Mouse (Mus musculus) lung, postnatal 36 days (tissue): ENCODE data around the gene Spdl1.
"Not testable (repeated sequence)": the region's sequence is repeated elsewhere in the genome, so short reads cannot be mapped to it uniquely, and the experiment has no call there.

ENCODE experiments used
- DNase-seq: peaks from one replicate; pipeline ENCODE4 v3.0.0; 2022; ENCODE audit warnings: mixed read lengths

Gene Spdl1

DNA sequence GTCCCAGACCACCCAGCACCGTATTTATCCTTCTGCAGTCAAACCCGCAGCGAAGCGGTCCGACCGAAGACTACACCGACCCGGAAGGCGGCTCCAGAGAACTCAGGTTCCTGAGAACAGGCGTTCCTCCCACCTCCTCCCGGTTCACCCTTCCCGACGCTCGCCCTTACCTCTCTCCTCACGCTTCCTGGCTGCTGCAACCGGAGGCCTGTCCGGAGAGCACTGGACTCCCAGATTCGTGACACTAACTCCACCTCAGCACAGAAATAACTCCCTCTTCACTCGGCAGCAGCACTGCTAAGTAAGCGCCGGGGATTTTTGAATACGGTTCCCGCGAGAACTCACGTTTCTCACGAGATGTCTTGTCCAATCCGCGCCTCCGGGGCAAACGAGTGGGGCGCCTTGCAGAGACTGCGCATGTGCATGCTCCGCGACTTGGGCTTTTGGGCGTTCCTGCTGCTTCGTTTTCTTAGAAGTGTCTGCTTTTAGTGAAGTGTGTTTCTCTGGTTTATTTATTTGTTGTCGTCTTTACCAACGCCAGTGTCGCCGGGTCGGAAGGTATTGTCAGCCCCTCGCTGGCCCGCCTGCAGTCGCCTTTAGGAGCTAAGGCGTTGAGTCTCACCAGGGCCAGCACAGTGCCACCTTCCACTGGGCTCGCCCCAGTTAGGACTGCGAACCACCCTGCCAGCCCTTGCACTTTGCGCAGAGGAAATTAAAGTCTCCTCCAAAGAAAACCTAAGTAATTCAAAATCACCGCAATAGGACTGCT, at the start of gene Spdl1:
Gene Spdl1, minus strand, starts transcription at position 324 of the 769 bp plus-strand sequence.
- peak; percentile 98 for DNase-seq

DNA sequence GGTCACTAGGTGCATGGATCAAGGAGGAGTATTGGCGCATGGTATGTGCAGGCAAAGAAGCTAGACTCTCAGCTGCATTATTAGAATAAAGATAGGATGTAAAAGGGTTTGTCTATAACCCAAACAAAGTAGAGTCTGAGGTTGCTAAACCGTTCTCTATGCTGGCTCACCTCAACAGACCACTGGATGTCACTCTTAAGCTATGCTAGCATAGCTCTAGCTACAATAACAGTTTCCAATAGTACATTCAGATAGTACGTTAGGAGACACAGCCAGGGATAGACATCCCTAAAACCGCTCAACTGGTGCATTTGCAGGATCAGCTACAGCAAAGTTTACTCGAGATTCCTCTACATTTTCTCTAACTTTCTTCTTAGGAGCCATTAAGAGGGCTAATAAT, 48.1 kb upstream of the Spdl1 start:
- DNase-seq: peak; percentile 59

DNA sequence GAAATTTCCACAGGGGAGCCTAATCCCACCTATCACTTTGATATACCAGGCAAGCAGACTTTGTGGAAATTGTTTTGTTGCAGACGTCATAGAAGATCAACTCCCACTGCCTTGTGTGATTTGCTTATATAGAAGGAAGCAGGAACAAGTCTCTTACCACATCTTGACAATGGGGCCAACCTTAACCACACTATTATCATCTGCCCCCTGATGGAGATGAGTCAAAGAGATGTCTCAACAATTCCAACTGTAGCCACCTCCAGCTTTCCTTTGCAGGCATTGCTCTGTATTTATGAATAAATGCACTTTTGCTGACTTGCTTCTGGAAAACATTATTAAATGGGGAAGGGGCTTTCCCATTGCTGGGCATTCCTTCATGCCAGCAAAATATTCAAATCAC, 46.2 kb upstream of the Spdl1 start:
- no peak for DNase-seq

DNA sequence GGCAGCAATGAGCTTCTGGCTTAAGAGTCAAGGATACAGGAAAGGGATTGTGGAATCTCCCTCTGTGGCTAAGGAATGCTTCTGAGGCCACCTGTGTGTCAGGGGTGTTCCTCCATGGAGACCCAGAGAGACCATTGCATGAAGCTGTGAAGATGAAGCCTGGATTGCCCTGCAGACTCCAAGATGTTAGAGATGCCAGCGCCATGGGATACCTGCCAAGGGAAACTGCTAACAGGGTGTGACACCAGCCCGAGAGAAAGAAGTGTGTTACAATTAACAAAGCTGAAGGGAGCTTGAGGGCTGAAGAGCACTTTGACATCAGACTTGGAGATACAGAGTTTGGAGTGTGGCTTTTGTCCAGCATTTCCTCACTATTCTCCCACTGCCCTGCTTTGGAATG, 40.4 kb upstream of the Spdl1 start:
- DNase-seq: no peak

DNA sequence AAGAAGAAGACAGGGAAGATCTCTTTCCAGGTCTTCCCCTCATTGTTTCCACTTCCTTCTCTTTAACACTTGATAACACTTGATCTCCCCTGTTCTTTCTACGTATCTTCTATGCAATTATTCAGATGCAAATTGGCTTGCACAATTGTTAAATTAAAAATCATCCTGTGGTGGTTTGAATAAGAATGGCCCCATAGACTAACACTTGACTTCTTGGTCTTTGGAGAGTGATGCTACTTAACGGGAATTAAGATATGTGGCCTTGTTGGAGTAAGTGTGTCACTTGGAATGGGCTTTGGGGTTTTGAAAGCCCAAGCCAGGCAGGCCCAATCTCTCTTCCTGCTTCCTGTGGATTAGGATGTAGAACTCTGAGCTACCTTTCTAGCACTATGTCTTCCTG, 39.0 kb upstream of the Spdl1 start:
- DNase-seq: no peak

DNA sequence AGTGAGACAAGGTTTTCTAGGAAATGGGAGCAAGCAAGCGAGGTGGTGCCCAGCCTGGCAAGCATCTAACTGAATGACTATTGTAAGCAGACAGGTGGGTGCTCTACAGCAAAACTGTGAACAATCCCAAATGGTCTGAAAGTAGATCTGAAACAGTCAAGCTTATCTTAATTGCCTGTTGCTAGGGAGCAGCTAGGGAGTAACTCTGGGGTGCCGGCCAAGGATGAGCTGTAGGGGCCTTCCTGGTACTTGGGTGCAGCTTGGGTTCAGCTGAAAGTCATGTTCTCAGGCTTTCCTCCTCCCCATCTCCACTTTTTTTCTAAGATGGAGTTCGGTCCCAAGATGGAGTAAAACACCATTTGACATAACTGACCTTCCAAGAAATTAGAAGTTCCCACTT, 38.5 kb upstream of the Spdl1 start:
- DNase-seq: no peak

DNA sequence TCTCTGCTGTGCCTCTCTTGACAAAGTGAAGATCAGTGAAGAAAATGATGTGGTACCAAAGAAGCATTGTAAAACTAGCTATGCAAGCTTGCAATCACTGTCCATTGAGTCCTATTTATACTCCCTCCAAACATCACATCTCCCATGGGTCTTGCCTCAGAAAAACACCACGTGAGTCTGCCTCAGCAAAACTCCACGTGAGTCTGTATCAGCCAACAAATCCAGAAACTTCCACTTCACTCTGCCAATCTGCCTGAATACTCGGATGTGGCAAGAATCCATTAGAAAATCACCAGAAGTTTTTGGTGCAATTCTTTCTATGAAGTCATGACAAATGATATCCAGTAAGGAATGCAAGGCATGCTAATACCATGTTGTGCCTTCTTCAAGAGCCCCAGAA, 38.0 kb upstream of the Spdl1 start:
- DNase-seq: no peak

DNA sequence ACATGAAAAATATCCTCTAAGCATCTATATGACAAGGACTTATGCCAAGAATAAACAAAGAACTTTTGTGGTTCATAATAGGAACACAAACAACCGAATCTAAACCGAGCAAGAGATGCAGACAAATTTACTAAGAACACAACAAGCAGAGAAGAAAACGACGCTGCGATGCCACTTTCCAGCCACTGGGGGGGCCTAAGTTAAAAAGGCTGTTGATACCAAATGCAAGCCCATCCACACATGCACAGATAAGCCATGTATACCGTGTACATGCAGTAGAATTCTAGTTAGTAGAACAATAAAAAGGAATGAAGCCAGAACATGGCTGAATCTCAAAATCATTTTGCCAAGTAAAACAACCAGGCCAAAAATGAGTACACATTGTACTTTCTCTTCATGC, 35.2 kb upstream of the Spdl1 start:
- DNase-seq: no peak

DNA sequence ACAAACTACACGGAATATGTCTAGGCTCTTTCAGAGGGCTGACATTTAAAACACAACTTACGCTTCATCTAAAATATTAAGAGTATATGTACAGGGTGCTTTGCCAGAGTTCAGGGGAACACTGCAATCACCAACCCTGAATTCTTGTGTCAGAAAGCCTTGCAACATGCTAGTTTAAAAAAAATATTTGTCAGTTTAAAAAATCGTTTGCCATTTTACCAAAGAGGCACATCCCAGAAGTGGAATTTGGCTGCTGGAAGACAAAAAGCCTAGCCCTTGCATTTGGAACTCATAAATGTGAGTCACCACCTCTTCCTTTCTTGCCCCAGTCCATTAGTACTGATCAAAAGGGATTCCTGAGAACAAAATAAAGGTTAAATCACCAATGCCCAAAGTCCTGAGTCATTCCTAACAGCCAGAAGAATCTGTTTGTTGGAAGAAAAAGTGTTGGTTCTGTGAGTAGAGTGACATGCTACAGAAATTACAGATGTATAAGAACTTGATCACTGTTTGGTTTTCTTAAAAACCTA, 32.4 kb upstream of the Spdl1 start:
- DNase-seq: no peak

DNA sequence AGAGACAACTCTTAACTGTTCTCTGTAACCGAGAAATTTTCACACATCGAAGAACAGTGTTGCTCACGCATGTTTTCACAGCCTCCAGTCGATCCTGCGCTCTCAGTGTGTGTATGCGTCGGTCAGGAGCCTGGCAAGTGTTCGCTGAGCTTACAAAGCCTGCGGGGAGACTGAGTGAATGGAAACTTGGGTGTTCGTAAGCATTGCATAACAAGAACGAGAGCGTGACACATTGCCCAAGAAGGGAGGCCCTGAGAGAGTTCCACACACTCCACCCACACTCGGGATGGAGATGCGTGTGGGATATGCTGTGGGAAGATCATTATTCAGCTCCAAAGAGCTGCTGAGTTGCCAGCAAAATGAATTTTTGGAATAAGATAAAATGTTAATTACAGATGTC, 31.7 kb upstream of the Spdl1 start:
- DNase-seq: peak; percentile 61

DNA sequence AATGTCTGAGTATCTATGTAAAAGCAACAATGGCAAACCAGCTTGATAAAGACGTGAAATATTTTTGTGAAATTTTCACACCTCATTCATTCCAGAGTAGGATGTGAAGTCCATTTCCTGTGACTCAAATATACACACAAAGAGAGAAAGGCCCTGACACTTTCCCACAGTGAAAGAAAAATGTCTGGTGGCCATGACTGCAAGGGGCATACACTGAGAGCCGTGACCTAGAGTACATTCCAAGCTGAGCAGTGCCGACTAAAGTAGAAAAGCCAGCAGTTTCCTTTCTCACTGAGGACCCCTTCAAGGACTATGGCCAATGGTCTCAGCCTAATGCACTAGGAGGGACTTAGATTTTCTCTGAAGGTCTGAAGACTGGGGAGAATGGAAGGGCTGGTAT, 23.2 kb upstream of the Spdl1 start:
- no peak for DNase-seq

DNA sequence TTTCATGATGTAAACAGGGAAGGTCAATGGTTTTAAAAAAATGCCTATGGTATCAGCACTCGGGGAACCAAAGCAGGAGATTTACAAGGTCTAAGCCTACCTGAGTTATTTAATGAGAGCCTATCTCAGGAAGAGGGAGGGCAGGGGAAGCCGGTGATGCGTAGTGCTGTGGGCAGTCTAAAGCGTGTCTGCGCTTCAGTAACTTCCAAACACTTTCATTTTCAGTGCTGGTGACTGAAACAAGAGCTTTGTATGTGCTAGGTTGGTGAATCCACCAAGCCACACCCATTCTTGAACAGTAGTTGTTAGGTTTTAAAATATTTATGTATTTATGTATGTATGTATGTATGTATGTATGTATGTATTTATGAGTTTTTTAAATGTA, 12.8 kb upstream of the Spdl1 start:
- no peak for DNase-seq

DNA sequence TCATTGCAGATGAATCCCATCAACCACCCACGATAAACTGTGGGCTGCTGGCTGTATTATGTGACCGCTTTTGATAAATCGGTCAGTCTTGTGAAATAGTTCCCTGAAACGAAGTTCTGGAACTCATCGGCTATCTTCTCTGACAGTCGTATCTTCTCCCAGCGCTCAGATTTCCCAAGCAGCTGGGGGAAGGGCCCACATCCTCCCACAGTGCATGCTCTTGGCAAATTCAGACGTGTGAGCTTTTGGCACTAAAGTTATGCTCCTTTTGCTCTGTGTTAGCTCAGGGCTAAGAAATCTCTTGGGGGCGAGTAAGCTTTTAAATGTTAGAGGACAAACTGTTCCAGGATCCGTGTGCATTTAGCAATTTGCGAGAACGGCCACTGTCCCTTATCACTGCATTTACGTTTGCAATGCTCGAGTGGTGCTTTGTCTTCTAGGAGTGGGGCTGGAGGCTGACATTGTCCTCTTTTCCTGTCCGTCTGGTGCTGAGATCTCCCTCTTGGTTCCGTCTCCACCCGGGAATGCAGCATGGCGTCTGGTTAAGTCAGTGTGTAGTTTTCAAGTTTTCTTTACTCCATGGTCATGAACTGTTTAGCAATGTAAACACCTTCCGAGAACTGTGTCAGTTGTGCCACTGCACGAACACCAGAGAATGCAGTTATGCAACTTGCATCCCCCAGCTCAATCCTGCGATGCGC, 12.3 kb upstream of the Spdl1 start:
- peak; percentile 60 for DNase-seq

DNA sequence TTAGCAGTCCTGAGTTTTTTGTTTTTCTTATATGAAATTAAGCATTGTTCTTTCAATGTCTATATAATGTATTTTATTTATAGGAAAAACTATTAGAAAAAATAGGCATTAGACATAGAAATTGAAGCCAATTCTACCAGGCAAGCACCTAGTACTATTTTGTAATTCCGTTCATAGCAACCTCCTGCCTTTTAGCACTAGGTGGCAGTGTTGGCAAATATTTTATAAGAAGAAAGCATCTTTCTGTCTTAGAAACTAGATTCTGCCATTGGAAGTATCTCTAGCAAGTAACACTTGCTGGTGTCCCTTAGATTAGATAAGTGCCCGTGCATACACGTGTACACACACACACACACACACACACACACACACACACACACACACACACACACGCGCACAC, 10.1 kb upstream of the Spdl1 start:
- peak; percentile 60 for DNase-seq

DNA sequence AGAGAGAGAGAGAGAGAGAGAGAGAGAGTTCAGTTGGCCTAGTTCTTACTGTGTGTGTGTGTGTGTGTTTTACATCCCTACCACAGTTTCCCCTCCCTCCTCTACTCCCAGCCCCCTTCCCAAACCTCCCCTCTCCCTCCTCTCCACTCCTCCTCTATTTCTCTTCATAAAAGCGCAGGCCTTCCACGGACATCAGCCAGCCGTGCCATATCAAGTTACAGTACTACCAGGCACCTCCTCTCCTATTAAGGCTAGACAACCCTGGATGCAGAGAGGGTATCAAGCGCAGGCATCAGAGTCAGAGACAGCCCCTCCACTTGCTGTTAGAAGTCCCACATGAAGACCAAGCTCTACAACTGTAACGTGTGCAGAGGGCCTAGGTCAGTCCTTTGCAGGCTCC, 6.8 kb upstream of the Spdl1 start:
- no peak for DNase-seq

DNA sequence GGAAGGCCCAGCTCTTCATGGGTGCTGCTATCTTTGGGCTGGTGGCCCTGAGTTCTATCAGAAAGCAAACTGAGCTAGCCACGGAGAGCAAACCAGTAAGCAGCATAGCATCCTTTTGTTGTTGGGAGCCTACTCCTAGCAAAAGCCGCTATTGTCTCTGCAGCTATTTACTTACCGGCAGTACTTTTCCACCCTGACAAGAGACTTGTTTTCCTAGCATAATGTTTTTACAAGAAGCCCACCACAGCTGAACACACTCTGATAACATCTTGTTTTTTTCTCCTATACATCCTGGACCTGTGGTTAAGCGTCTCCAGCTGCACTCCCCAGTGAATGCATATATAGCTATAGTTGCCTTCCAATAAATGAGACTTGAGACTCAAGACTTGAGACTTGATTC, 5.6 kb upstream of the Spdl1 start:
- DNase-seq: no peak

DNA sequence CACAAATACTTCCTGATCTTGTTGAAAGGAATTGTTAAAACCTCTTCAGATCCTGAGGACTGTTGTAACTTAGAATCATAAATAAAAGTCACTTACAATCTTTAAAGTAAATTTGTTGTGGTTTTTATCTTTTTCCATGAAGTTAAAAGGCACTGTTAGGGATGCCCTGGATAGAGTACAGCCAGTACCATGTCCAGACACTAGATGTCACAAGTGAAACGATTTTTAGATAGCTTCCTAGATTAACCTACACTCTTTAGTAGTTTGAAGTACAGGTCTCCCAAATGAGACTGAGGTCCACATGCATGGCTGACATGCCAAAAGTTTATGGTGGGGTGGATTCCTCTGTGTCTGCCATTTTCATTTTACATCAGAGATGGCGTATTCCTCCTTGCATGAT, 2.8 kb upstream of the Spdl1 start:
- DNase-seq: no peak

DNA sequence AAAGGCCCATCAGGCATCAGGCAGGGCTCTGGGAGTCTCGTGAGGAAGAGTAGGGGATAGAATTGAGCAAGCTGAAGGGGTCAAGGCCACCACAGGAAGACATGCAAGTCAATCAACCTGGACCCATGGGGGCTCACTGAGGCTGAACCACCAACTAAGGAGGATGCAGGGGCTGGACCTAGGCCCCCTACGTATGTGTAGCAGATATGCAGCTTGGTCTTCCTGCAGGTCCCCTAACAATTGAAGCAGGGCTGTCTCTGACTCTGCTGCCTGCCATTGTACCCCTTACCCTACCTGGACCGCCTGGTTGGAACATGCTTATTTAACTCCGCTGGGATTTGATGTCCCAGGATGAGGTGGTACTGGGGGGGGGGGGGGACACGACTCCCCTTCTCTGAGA, 763 bp downstream of the Spdl1 start:
- no peak for DNase-seq

DNA sequence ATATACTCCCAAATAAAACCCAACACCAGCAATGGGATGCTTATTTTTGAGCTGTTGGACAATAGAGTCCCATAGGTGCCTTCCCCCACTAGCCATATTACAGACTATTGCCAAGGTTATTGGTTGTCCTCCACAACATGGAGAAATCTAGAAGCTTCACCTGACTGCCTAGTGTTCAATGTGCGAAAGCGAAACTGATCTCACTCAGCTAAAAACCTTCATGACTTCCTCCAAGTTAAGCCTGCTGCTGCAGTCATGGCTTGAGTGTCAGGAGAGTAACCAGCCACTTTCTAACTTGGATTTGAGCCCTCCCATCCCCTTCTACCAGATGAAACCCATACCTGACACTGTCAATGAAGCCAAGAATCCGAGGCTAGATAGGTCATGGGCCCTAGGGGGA, 5.6 kb downstream of the Spdl1 start:
- no peak for DNase-seq

DNA sequence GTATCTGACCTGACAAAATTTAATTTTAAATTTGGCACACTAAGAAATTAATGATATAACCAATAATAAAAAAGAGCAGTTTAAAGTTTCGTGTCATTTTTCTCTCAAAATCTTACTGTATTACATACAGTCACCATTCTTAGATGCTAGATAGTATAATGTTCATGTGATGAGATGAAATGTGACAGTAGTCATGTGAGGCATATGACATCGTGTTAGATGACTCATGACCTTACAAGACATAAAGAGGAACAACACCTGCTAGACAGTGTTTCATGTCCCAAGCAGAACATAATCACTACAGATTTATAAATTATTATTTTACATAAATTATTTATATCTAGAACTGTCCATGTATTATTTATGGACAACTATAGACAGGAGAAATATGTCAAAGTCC, 6.5 kb downstream of the Spdl1 start:
- peak; percentile 10 for DNase-seq

DNA sequence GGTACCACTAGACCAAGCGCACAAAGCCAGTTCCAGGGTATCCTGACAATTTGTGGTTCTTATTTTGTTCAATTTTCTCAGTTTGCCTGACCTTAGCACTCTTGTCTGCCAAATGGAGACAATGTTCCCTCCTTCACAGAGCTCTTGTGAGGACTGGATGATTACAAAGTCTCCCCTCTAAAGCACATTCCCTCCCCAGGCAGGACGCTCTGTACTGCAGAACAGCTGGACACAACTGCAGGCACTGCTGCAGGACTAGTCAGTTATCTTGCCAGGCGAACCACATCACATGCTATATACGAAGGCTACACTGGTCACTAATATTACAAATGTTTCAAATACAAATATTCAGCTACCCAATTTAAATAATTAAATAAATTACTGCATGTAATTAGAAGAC, 8.7 kb downstream of the Spdl1 start:
- DNase-seq: no peak

DNA sequence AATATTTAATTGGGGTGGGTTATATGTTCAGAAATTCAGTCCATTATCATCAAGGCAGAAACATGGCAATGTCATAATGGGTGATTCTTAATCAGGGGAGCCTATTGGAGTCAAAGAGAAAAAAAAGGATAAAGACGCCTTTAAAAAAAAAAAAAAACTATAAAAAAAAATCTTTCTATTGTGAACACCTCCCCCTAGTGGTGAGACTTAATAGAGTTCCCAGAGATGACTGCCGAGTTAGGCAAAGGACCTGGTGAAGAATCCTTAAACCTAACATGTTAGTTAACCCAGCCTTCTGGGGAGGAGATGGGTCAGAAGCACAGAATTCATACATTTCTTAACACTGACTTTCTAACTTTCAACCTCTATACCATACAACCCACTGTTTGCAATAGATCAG, 18.7 kb downstream of the Spdl1 start:
- DNase-seq: peak; percentile 34

DNA sequence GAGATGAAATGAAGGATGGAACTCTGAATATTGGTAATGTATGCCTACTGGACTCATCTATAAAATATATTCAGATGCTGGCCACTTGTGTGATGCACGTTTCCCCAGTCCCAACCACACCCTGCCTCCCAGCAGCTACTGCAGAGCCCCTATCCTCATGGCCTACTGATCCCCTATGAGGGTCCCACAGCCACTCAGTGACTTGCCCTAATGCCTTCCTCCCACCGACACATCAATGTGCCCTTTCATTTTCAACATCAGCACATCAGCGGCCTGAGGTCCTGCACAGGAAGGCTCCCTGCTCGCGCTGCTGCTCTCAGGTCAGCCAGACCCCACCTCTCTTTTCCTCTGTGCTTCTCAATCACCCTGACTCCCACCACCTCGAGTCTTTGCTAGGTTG, 19.1 kb downstream of the Spdl1 start:
- DNase-seq: no peak

DNA sequence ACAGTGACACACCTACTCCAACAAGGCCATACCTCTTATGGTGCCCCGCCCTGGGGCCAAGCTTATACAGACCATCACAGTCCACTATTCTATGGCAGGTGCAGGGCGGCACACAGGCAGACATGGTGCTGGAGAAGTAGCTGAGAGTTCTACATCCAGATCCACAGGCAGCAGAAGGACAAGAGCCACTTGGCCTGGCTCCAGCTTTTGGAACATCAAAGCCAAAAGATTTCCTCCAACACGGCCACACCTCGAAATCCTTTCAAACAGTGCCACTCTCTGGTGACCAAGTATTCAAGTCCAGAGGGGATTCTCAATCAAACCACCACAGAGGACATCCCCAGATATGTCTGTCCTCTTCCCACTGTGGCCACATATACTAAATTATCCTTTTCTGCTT, 28.4 kb downstream of the Spdl1 start:
- not testable (repeated sequence) for DNase-seq

DNA sequence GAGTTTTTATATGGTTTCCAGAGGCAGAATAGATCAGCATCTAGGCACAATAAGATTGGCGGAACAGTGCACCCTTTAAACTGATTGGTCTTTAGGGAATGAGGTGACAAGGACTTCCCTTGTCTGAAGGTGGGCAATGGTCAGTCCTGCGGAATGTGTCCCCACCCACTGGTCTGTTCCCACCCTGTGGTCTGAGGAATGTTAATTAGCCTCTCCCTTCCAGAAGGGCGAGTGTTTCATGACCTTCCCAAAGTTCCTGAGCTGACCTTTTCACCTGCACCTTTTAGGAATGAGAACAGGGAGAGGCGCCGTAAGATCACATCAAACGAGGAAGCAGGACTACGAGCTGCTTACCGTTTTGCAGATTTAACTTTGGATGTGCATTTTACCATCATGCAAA, 35.4 kb downstream of the Spdl1 start:
- not testable (repeated sequence) for DNase-seq
